Mouse (Mus musculus): ENCODE measurements at regions not wholly inside any gene's neighbourhood (a gene's known extent, or its start where the extent isn't known, plus 50 kb on each side); places are given as distances from the start of the nearest gene placed in this dataset.

GRCm38 (mm10) chr2:106621251-106621650 is 71.8 kb upstream of the Mpped2 start:
- H3K27me3 ChIP-seq (replicated peaks; ENCODE audit: control insufficient read depth, insufficient read depth, low read length) = no peaks in the 10 kb centered on the region
- no peak overlapping the region for H3K27ac ChIP-seq (ENCODE audit: low read length)
- ATAC-seq = no peak
- H3K9me3 ChIP-seq (ENCODE audit: control insufficient read depth, low read length) = no peaks in the 10 kb centered on the region
- H3K4me1 ChIP-seq (replicated peaks; ENCODE audit: control insufficient read depth, insufficient read depth, low read length) = no peaks in the 10 kb centered on the region
- 82% methylated on average over 3 of the region's 3 CpGs for WGBS
- no peak overlapping the region for H3K4me3 ChIP-seq (replicated peaks; ENCODE audit: low read length)
- H3K9ac ChIP-seq (replicated peaks; ENCODE audit: low read depth, low read length) = no peak overlapping the region
- H3K4me2 ChIP-seq (ENCODE audit: low read length) = no peak overlapping the region
- no peaks in the 10 kb centered on the region for H3K36me3 ChIP-seq (ENCODE audit: control insufficient read depth, insufficient read depth)

GRCm38 (mm10) chr2:106622326-106622725 is 70.7 kb upstream of the Mpped2 start:
- no peaks in the 10 kb centered on the region for H3K36me3 ChIP-seq (ENCODE audit: control insufficient read depth, insufficient read depth)
- H3K4me2 ChIP-seq (ENCODE audit: low read length) = no peak overlapping the region
- no peak overlapping the region for H3K9ac ChIP-seq (replicated peaks; ENCODE audit: low read depth, low read length)
- ATAC-seq = no peak
- no peak overlapping the region for H3K27ac ChIP-seq (ENCODE audit: low read length)
- H3K4me3 ChIP-seq (replicated peaks; ENCODE audit: low read length) = no peak overlapping the region
- 70% methylated on average over 5 of the region's 5 CpGs for WGBS
- H3K4me1 ChIP-seq (replicated peaks; ENCODE audit: control insufficient read depth, insufficient read depth, low read length) = no peaks in the 10 kb centered on the region
- no peaks in the 10 kb centered on the region for H3K27me3 ChIP-seq (replicated peaks; ENCODE audit: control insufficient read depth, insufficient read depth, low read length)
- H3K9me3 ChIP-seq (ENCODE audit: control insufficient read depth, low read length) = no peaks in the 10 kb centered on the region

- no peaks in the 10 kb centered on the region for H3K36me3 ChIP-seq (ENCODE audit: control insufficient read depth, insufficient read depth)
- H3K4me3 ChIP-seq (replicated peaks; ENCODE audit: low read length) = no peak overlapping the region
- no peak overlapping the region for H3K9ac ChIP-seq (replicated peaks; ENCODE audit: low read depth, low read length)
- H3K4me2 ChIP-seq (ENCODE audit: low read length) = no peak overlapping the region
- no peak for ATAC-seq
- no peaks in the 10 kb centered on the region for H3K4me1 ChIP-seq (replicated peaks; ENCODE audit: control insufficient read depth, insufficient read depth, low read length)
- no peaks in the 10 kb centered on the region for H3K27me3 ChIP-seq (replicated peaks; ENCODE audit: control insufficient read depth, insufficient read depth, low read length)
- no peak overlapping the region for H3K27ac ChIP-seq (ENCODE audit: low read length)
- H3K9me3 ChIP-seq (ENCODE audit: control insufficient read depth, low read length) = no peaks in the 10 kb centered on the region
- 60% methylated on average over 2 of the region's 2 CpGs for WGBS
Measured at GRCm38 (mm10) chr2:106623680-106624079, 69.4 kb upstream of the Mpped2 start.

- no peak overlapping the region for H3K4me2 ChIP-seq (ENCODE audit: low read length)
- 90% methylated on average over 8 of the region's 8 CpGs for WGBS
- ATAC-seq = no peak
Measured at GRCm38 (mm10) chr2:106631986-106632385, 61.1 kb upstream of the Mpped2 start.

More at GRCm38 (mm10) chr2:106631986-106632385, 61.1 kb upstream of the Mpped2 start:
- Histone ChIP-seq H3K27me3 (replicated peaks; ENCODE audit: control insufficient read depth, insufficient read depth, low read length) (no peaks in the 10 kb centered on the region), H3K36me3 (ENCODE audit: control insufficient read depth, insufficient read depth) (no peaks in the 10 kb centered on the region), H3K27ac (ENCODE audit: low read length) (no peak overlapping the region), H3K9me3 (ENCODE audit: control insufficient read depth, low read length) (no peaks in the 10 kb centered on the region), H3K9ac (replicated peaks; ENCODE audit: low read depth, low read length) (no peak overlapping the region), H3K4me3 (replicated peaks; ENCODE audit: low read length) (no peak overlapping the region), H3K4me1 (replicated peaks; ENCODE audit: control insufficient read depth, insufficient read depth, low read length) (no peaks in the 10 kb centered on the region)

Data from forebrain, embryonic 16.5 days (tissue).